Mouse (Mus musculus) olfactory bulb, adult 2 months (tissue): ENCODE measurements around the gene Slc34a3. TPM values are rescaled to one million over a fixed set of nuclear protein-coding genes. Genes with fewer than 3 reads are reported as not detected.

Experiments used
- H3K27ac ChIP-seq: fragments of 200-500 bp; 2 replicates; pipeline ENCODE4 v1.5.1; 2012; ENCODE audit warnings: low read depth, low read length; ENCODE audit not compliant: insufficient read depth
- H3K4me1 ChIP-seq: fragments of 200-500 bp; 2 replicates; pipeline ENCODE4 v1.6.1; 2012; ENCODE audit warnings: low read length; ENCODE audit not compliant: control insufficient read depth, insufficient read depth
- H3K4me3 ChIP-seq: fragments of 200-500 bp; 2 replicates; pipeline ENCODE4 v1.5.1; 2012; ENCODE audit warnings: mild to moderate bottlenecking, low read depth, low read length, moderate library complexity; ENCODE audit not compliant: insufficient read depth
- CTCF ChIP-seq: fragments of 200-500 bp; IDR thresholded peaks from 2 replicates; pipeline ENCODE4 v1.5.1; 2012; ENCODE audit warnings: low read depth, mild to moderate bottlenecking, low read length, moderate library complexity; ENCODE audit not compliant: insufficient read depth
- POLR2A ChIP-seq: fragments of 200-500 bp; IDR thresholded peaks from 2 replicates; pipeline ENCODE4 v1.6.1; 2012; ENCODE audit warnings: mild to moderate bottlenecking, low read depth, low read length, moderate library complexity; ENCODE audit not compliant: insufficient read depth
- WGBS: fragments of 180-500 bp; shearing (Covaris S2); methylation state at CpG from one replicate; pipeline ENCODE4 v1.1.7; 2018; 5-methylcytosine and 5-hydroxymethylcytosine counted together
- polyA plus RNA-seq: library from polyadenylated mRNA; stranded (reverse); fragments of >200 nt; gene quantifications from 2 replicates; pipeline ENCODE4 v1.2.4, GENCODE M21; 2012; ENCODE audit warnings: low replicate concordance; ENCODE audit not compliant: missing spikeins, insufficient read depth, insufficient read length

Gene Slc34a3
- polyA plus RNA-seq, 1 experiment: not detected

DNA sequence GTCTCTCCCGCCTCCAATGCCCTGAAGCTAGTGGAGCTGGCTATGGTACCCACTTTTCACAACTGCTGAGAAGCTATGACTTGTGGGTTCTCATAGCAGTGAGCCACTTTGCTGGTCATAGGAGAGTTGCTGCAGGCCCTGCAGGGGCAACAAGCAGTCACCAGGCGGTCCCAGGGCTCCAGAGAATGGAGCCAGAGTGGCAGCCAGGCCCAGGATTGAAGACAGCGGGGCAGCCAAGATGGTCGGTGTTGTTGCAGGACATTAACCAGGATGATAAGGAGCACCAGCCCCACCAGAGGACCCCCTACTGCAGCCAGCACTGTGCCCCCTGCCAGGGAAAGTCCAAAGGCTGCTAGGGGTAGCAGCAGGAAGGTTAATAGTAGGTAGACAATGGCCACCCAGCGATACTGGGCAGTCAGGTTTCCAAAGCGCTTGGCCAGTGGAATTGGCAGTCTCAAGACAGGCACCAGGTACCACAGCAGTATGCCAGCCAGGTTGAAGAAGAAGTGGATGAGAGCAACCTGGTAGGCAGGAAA, 5.1 kb downstream of the Slc34a3 start:
- peaks cover 5% of the 10 kb centered on the region for H3K4me1 ChIP-seq
- 73% methylated on average over 6 of the region's 6 CpGs for WGBS
- no peak overlapping the region for H3K27ac ChIP-seq
- H3K4me3 ChIP-seq: no peak overlapping the region
- TF ChIP-seq POLR2A (no peak), CTCF (no peak)

DNA sequence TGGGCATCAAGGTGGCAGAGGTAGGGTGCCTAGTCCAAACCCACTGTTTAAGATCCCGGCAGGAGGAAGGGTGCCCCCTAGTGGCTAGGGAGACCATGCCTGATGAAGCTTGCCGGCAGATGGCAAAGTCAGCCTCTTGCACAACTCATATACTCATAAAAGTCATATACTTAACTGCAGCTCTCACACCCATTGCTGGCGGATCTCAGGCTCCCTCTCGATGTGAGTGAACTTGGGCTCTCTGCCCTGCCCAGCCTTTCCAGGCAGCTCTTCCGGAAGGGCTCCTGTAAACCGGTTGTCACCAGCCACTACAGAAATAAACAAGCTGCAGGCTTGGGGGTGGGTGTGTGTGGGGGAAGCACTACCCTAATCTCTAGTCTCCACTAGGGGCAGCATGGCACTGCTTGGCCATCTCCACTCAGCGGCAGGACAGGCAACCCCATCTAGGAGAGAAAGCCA, 5.7 kb downstream of the Slc34a3 start:
- TF ChIP-seq CTCF (peak; percentile 32; the same call in 1 of the 2 replicates), POLR2A (no peak)
- Histone ChIP-seq H3K4me3 (peak overlapping the region; percentile 24), H3K27ac (peak overlapping the region; percentile 34), H3K4me1 (peaks cover 5% of the 10 kb centered on the region)
- WGBS: 2% methylated on average over 7 of the region's 7 CpGs

DNA sequence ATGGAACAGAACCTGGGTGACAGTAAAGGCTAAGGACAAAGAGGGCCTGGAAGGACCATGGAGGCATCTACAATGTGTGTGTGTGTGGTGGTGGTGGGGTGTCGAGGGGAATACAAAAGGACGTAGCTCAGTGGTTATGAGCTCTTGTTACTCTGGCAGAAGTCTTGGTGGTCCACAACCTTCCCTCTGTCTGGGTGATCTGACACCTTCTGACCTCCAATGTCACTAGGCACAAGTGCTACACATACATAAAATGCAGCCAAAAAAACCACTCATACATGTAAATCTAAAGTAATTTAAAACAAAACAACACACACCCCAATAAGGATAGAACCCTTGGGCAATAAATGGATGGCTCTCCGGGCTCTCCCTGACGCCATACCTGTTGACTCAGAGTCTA, 6.8 kb downstream of the Slc34a3 start:
- H3K27ac ChIP-seq: peak overlapping the region; percentile 55; the same call in 1 of the 2 replicates
- no peak overlapping the region for H3K4me3 ChIP-seq
- WGBS: 83% methylated on average over 4 of the region's 4 CpGs
- peaks cover 5% of the 10 kb centered on the region for H3K4me1 ChIP-seq
- TF ChIP-seq CTCF (no peak), POLR2A (no peak)

DNA sequence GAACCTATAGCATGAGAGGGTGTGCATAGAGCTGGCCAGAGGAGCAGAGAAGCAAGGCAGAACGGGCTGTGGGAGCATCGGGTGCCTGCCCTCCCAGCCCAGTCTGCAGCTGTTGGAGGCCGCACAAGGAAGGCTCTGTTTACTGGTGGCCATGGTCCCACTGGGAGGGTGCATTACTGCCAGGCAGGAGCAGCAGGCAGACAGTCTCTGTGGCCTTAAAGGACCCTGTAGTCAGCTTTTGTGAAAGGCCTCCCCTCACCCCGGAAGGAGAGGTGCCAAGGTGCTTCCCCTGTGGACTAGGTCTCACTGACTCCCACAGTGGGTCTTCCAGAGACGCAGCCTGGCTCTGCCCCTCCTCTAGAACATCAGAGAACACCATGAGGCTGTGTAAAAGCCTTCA, 7.3 kb downstream of the Slc34a3 start:
- TF ChIP-seq CTCF (no peak), POLR2A (no peak)
- peaks cover 5% of the 10 kb centered on the region for H3K4me1 ChIP-seq
- no peak overlapping the region for H3K4me3 ChIP-seq
- H3K27ac ChIP-seq: peak overlapping the region; percentile 55
- WGBS: 38% methylated on average over 5 of the region's 5 CpGs

DNA sequence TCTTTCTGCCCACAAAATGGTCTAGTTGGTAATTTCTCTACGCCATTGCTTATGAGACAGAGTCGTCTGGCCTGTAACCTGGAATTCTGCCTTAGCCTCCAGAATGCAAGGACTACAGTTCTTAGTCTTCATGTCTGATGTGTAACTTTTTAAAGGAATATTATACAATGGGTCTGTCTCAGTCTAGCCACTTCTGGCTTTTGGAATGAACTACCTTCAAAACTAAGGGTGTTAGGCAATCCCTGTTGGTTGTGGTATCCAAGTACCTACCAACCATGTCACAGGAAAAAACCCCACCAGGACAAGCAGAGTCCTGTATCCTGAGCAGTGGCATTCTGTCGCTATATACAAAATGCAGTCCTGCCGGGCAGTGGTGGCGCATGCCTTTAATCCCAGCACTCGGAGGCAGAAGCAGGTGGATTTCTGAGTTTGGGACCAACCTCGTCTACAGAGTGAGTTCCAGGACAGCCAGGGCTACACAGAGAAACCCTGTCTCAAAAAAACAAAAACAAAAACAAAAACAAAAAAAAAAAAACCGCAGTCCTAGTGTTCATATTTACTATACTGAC, 8.3 kb downstream of the Slc34a3 start:
- TF ChIP-seq CTCF: no peak
- no peak for TF ChIP-seq POLR2A
- Histone ChIP-seq H3K27ac (peak overlapping the region; percentile 57), H3K4me1 (peaks cover 5% of the 10 kb centered on the region), H3K4me3 (no peak overlapping the region)
- 67% methylated on average over 8 of the region's 8 CpGs for WGBS

DNA sequence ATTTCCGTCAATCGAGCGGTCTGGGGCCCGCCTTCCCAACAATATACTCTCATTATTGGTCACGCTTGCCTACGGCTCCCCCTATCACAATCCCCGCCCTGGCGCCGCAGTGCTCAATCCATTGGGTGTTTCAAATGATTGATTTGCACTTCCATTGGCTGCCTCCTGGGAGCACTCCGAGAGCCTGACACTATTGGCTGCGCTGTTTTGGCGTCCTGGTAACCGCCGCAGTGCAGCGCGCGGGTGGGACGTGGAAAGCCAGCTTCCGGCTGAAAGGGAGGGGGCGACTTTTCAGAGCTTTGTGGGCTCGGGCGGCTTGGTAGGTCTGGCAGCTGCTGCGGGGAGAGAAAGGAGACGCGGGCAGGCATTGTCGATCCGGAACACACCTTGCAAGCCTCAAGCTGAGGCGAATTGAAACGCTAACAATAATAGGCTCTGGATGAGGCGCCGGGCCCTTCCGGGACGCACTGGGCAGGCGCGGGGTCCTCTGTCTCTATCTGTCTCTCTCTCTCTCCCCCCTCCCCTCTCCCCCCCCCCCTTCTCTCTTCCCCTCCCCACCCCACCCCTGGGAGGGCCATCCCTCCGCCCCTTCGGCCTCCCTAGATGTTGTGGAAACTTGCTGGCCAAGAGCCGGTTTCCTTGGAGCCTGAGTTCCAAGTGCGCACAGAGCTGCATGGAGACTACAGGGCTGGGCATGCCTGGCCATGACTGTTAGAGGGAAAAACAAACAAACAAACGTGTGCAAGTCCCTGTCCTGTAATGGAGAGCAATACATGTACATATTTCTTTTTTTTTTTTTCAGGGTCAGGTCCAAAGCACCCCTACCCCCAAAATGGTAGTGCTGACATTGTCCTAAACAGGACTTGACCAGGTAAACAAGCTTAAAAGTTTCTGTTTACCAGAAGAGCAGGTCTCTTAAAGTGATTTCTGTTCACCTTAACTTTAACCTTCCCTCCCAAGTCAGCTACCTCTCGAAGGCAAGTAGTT, 9.1 kb downstream of the Slc34a3 start:
- H3K4me3 ChIP-seq: peak overlapping the region; percentile 90
- 1% methylated on average over 41 of the region's 41 CpGs for WGBS
- TF ChIP-seq CTCF: no peak
- 0 out of 2 replicates have a peak, but pooled peaks have one; percentile 45 for TF ChIP-seq POLR2A
- peaks cover 5% of the 10 kb centered on the region for H3K4me1 ChIP-seq
- peak overlapping the region; percentile 97 for H3K27ac ChIP-seq

DNA sequence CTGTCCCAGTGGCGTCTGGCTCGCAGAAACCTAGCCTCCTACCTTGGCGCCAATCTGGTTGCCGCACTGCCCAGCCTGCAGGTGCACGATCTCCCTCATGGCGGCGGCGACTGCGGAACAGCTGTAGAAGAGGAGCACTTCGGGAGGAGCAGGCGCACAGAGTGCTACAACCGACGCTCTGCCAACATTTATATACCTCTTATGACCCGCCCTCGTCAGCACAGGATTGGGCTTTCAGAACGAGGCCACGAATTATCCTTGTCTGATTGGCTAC, 9.7 kb downstream of the Slc34a3 start, which contains the start of gene Tubb4b:
TSS of gene Tubb4b (minus strand) at position 211 of the 274 bp plus-strand sequence.
- Histone ChIP-seq H3K27ac (peak within 1 kb of the TSS; percentile 97), H3K4me3 (peak within 1 kb of the TSS; percentile 90), H3K4me1 (peaks cover 5% of the 10 kb centered on the region)
- WGBS: 1% methylated on average over 17 of the region's 17 CpGs
- no peak for TF ChIP-seq CTCF
- TF ChIP-seq POLR2A: peak; percentile 99

DNA sequence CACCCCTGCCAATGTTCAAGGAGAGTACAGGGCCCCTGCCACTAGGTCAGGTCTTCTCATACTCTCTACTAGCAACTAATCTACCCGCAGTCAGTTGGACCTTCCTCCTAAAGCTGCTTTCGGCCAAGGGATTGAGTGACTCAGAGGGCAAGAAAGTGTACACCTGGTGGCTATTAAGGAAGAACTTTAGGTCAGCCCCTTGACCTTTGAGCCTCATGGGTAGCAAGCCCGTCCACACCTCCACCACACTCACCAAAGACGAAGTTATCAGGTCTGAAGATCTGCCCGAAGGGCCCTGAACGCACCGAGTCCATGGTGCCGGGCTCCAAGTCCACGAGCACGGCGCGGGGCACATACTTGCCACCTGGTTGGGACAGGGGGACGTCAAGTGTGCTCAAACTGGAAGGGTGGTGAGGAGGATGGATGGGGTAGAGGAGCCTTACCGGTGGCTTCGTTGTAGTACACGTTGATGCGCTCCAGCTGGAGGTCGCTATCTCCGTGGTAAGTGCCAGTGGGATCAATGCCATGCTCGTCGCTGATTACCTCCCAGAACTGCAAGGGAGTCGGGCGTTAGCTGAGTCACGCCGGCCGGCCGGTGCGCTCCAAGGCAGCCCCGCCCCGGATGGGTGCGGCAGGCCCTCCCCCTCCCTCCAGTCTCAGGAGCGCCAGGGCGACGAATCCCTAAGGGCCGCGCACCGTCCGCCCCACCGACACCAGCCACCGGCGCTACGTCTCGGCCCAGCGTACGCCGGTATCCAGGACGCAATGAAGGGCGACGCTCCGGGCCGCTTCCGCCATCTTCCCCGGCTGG, 10.3 kb downstream of the Slc34a3 start:
- peak overlapping the region; percentile 88 for H3K27ac ChIP-seq
- H3K4me1 ChIP-seq: peaks cover 2% of the 10 kb centered on the region
- 2% methylated on average over 49 of the region's 53 CpGs for WGBS
- no peak for TF ChIP-seq CTCF
- no peak for TF ChIP-seq POLR2A
- H3K4me3 ChIP-seq: peak overlapping the region; percentile 86
